Mouse (Mus musculus): ENCODE measurements around the gene Lin52. TPM values are rescaled to one million over a fixed set of nuclear protein-coding genes. Genes with fewer than 3 reads are reported as not detected.

The Lin52 gene
- polyA plus RNA-seq, 1 experiment = 3.6 TPM

DNA sequence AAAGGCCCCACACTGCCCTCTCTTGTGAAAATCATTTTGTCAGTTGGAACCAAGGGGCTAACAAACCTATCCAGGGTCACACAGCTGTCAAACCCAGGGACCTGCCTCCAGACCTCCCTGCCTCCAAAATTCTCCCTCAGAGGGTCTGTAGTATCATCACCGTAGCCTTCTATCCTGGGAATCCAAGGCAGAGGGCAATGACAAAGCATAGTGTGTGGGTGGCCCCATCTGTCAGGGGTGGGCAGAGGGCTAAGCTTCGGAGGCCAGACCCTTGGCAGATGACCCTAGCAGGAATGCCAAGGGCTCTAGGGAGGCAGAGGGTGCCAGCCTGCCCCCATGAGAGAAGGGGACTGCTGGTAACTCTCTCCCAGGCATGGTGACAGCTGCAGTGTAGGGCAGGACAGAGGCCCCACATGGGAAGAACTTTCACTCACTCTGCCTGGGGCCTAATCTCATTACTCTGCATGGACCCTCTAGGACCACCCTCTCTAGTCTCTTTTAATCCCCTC is 95.4 kb downstream of the Lin52 start:
- Histone ChIP-seq H3ac (ENCODE audit: control insufficient read depth, insufficient read length) (no peak overlapping the region), H3K27me3 (ENCODE audit: control insufficient read depth, insufficient read depth, insufficient read length) (peaks cover 5% of the 10 kb centered on the region), H3K4me3 (no peak overlapping the region), H3K79me2 (ENCODE audit: control insufficient read depth, insufficient read depth) (no peaks in the 10 kb centered on the region), H3K36me3 (ENCODE audit: control insufficient read depth, insufficient read depth) (no peaks in the 10 kb centered on the region), H3K4me2 (ENCODE audit: low read depth) (no peak overlapping the region)
- TF ChIP-seq MYOD1 (IDR thresholded peaks at IDR 0.05; ENCODE audit: control insufficient read depth in 1 of 3, insufficient read length in 2 of 3, low read depth in 2 of 3) = peak in 1 of 3 experiments; percentile 19
- no peak for TF ChIP-seq USF1 (IDR thresholded peaks at IDR 0.05; ENCODE audit: low read depth)
- no peak for TF ChIP-seq MAX (IDR thresholded peaks at IDR 0.05; ENCODE audit: low read depth)
- TF ChIP-seq POLR2A (IDR thresholded peaks at IDR 0.05; ENCODE audit: insufficient read length, low read depth) = no peak

DNA sequence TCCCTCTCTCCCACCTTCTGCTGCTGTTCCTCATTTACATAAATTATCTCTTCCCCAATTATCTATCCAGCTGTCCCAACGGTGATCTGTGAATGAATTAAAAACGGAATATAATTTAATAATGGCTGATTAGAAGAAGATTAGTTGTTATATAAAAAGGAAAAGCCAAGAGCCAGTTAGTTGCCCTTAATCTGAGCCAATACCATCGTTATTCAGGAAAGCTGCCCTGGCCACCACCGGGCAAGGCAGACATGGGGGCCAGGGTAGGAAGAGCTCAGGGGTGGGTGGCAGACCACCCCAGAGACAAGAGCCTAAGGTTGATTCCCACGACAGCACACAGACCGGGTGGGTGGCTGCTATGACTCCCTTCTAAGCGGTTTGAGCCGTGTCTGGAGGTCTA is 97.0 kb downstream of the Lin52 start:
- no peak overlapping the region for H3K4me3 ChIP-seq
- H3K27me3 ChIP-seq (ENCODE audit: control insufficient read depth, insufficient read depth, insufficient read length) = peaks cover 17% of the 10 kb centered on the region
- TF ChIP-seq MYOD1 (IDR thresholded peaks at IDR 0.05; ENCODE audit: control insufficient read depth in 1 of 3, insufficient read length in 2 of 3, low read depth in 2 of 3) (no peak), SRF (IDR thresholded peaks at IDR 0.05; ENCODE audit: control insufficient read depth, insufficient read length, low read depth) (no peak), TCF3 (IDR thresholded peaks at IDR 0.05; ENCODE audit: insufficient read length, low read depth) (no peak), MAX (IDR thresholded peaks at IDR 0.05; ENCODE audit: low read depth) (no peak), CEBPB (IDR thresholded peaks at IDR 0.05; ENCODE audit: insufficient read depth, poor library complexity, severe bottlenecking) (no peak), USF1 (IDR thresholded peaks at IDR 0.05; ENCODE audit: low read depth) (no peak), TCF12 (IDR thresholded peaks at IDR 0.05; ENCODE audit: insufficient read depth, poor library complexity, severe bottlenecking) (no peak), E2F4 (IDR thresholded peaks at IDR 0.05; ENCODE audit: insufficient read depth) (no peak), POLR2AphosphoS2 (IDR thresholded peaks at IDR 0.05; ENCODE audit: insufficient read length, low read depth) (no peak), MYOG (IDR thresholded peaks at IDR 0.05; ENCODE audit: control insufficient read depth in 1 of 3, insufficient read depth in 1 of 3, insufficient read length in 2 of 3, low read depth in 2 of 3) (no peak), REST (IDR thresholded peaks at IDR 0.05; ENCODE audit: insufficient read depth, insufficient read length) (no peak)
- H3K79me2 ChIP-seq (ENCODE audit: control insufficient read depth, insufficient read depth) = no peaks in the 10 kb centered on the region
- no peaks in the 10 kb centered on the region for H3K36me3 ChIP-seq (ENCODE audit: control insufficient read depth, insufficient read depth)
- no peak overlapping the region for H3K4me2 ChIP-seq (ENCODE audit: low read depth)
- no peak overlapping the region for H3ac ChIP-seq (ENCODE audit: control insufficient read depth, insufficient read length)

DNA sequence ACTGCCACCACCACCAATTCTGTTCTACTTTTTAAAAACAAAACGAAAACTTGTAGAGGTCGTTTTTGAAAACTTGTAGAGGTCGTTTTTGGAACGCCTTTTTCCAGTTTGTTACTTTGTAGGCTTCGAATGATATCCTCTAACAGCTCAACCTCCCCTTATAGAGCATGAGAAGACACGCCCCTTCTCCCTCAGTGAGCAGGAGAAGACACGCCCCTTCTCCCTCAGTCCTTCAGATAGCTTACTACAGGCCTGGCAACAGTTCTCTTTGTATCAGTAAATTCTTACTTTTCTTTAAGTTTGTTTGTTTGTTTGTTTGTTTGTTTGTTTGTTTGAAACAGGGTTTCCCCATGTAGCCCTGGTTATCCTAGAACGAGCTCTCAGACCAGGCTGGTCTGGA is 104.0 kb downstream of the Lin52 start:
- no peaks in the 10 kb centered on the region for H3K36me3 ChIP-seq (ENCODE audit: control insufficient read depth, insufficient read depth)
- H3K79me2 ChIP-seq (ENCODE audit: control insufficient read depth, insufficient read depth) = no peaks in the 10 kb centered on the region
- TF ChIP-seq USF1 (IDR thresholded peaks at IDR 0.05; ENCODE audit: low read depth) (no peak), POLR2A (IDR thresholded peaks at IDR 0.05; ENCODE audit: insufficient read length, low read depth) (no peak), MYOD1 (IDR thresholded peaks at IDR 0.05; ENCODE audit: control insufficient read depth in 1 of 3, insufficient read length in 2 of 3, low read depth in 2 of 3) (no peak), MAX (IDR thresholded peaks at IDR 0.05; ENCODE audit: low read depth) (no peak), CEBPB (IDR thresholded peaks at IDR 0.05; ENCODE audit: insufficient read depth, poor library complexity, severe bottlenecking) (no peak), REST (IDR thresholded peaks at IDR 0.05; ENCODE audit: insufficient read depth, insufficient read length) (no peak), MYOG (IDR thresholded peaks at IDR 0.05; ENCODE audit: control insufficient read depth in 1 of 3, insufficient read depth in 1 of 3, insufficient read length in 2 of 3, low read depth in 2 of 3) (no peak), SRF (IDR thresholded peaks at IDR 0.05; ENCODE audit: control insufficient read depth, insufficient read length, low read depth) (no peak), POLR2AphosphoS2 (IDR thresholded peaks at IDR 0.05; ENCODE audit: insufficient read length, low read depth) (no peak), TCF12 (IDR thresholded peaks at IDR 0.05; ENCODE audit: insufficient read depth, poor library complexity, severe bottlenecking) (no peak), E2F4 (IDR thresholded peaks at IDR 0.05; ENCODE audit: insufficient read depth) (no peak), TCF3 (IDR thresholded peaks at IDR 0.05; ENCODE audit: insufficient read length, low read depth) (no peak)
- no peak overlapping the region for H3K4me2 ChIP-seq (ENCODE audit: low read depth)
- H3K4me3 ChIP-seq = no peak overlapping the region
- no peak overlapping the region for H3ac ChIP-seq (ENCODE audit: control insufficient read depth, insufficient read length)
- H3K27me3 ChIP-seq (ENCODE audit: control insufficient read depth, insufficient read depth, insufficient read length) = peaks cover 34% of the 10 kb centered on the region

DNA sequence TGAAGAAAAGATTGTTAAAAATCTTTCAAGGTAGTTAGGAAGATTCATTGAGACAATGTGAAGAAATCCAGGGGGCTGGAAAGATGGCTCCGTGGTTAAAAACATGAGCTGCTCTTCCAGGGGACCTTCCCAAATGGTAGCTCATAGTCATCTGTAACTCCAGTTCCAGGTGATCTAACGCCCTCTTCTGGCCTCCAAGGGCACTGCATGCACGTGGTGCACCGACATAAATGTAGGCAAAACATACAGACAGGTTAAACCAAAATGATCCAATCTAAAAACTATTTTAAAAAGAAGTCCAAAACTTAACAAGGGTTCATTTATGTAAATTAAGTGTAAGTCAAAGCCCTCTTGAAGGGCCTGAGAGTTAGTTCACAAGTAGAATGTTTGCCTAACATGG is 111.3 kb downstream of the Lin52 start:
- Histone ChIP-seq H3K79me2 (ENCODE audit: control insufficient read depth, insufficient read depth) (no peaks in the 10 kb centered on the region), H3K4me3 (no peak overlapping the region), H3K36me3 (ENCODE audit: control insufficient read depth, insufficient read depth) (no peaks in the 10 kb centered on the region), H3K27me3 (ENCODE audit: control insufficient read depth, insufficient read depth, insufficient read length) (peaks cover 52% of the 10 kb centered on the region), H3ac (ENCODE audit: control insufficient read depth, insufficient read length) (no peak overlapping the region), H3K4me2 (ENCODE audit: low read depth) (no peak overlapping the region)
- TF ChIP-seq POLR2A (IDR thresholded peaks at IDR 0.05; ENCODE audit: insufficient read length, low read depth) (no peak), TCF12 (IDR thresholded peaks at IDR 0.05; ENCODE audit: insufficient read depth, poor library complexity, severe bottlenecking) (no peak), SRF (IDR thresholded peaks at IDR 0.05; ENCODE audit: control insufficient read depth, insufficient read length, low read depth) (no peak), E2F4 (IDR thresholded peaks at IDR 0.05; ENCODE audit: insufficient read depth) (no peak), TCF3 (IDR thresholded peaks at IDR 0.05; ENCODE audit: insufficient read length, low read depth) (no peak), MYOD1 (IDR thresholded peaks at IDR 0.05; ENCODE audit: control insufficient read depth in 1 of 3, insufficient read length in 2 of 3, low read depth in 2 of 3) (no peak), POLR2AphosphoS2 (IDR thresholded peaks at IDR 0.05; ENCODE audit: insufficient read length, low read depth) (no peak), MAX (IDR thresholded peaks at IDR 0.05; ENCODE audit: low read depth) (no peak), CEBPB (IDR thresholded peaks at IDR 0.05; ENCODE audit: insufficient read depth, poor library complexity, severe bottlenecking) (no peak), REST (IDR thresholded peaks at IDR 0.05; ENCODE audit: insufficient read depth, insufficient read length) (no peak), USF1 (IDR thresholded peaks at IDR 0.05; ENCODE audit: low read depth) (no peak), MYOG (IDR thresholded peaks at IDR 0.05; ENCODE audit: control insufficient read depth in 1 of 3, insufficient read depth in 1 of 3, insufficient read length in 2 of 3, low read depth in 2 of 3) (no peak)

DNA sequence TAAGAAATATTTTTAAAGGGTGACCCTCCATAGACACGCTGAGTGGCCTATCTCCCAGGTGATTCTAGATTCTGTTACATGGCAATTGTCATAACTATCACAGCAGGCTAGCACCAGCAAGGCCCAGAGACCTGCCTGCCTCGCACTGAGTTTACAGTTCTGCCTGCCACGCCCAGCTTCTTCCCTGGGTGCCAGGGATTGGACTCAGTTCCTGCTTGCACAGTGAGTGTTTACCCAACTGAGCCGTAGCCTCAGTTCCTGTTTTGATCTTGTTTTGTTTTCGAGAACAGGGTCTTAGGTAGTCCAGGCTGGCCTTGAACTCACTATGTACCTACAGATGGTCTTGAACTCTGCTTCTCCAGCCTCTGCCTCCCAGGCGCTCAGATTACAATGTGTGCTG is 116.4 kb downstream of the Lin52 start:
- TF ChIP-seq MAX (IDR thresholded peaks at IDR 0.05; ENCODE audit: low read depth) (no peak), E2F4 (IDR thresholded peaks at IDR 0.05; ENCODE audit: insufficient read depth) (no peak), MYOD1 (IDR thresholded peaks at IDR 0.05; ENCODE audit: control insufficient read depth in 1 of 3, insufficient read length in 2 of 3, low read depth in 2 of 3) (no peak), CEBPB (IDR thresholded peaks at IDR 0.05; ENCODE audit: insufficient read depth, poor library complexity, severe bottlenecking) (no peak), REST (IDR thresholded peaks at IDR 0.05; ENCODE audit: insufficient read depth, insufficient read length) (no peak), USF1 (IDR thresholded peaks at IDR 0.05; ENCODE audit: low read depth) (no peak), SRF (IDR thresholded peaks at IDR 0.05; ENCODE audit: control insufficient read depth, insufficient read length, low read depth) (no peak), POLR2A (IDR thresholded peaks at IDR 0.05; ENCODE audit: insufficient read length, low read depth) (no peak), MYOG (IDR thresholded peaks at IDR 0.05; ENCODE audit: control insufficient read depth in 1 of 3, insufficient read depth in 1 of 3, insufficient read length in 2 of 3, low read depth in 2 of 3) (no peak), POLR2AphosphoS2 (IDR thresholded peaks at IDR 0.05; ENCODE audit: insufficient read length, low read depth) (no peak), TCF12 (IDR thresholded peaks at IDR 0.05; ENCODE audit: insufficient read depth, poor library complexity, severe bottlenecking) (no peak), TCF3 (IDR thresholded peaks at IDR 0.05; ENCODE audit: insufficient read length, low read depth) (no peak)
- no peaks in the 10 kb centered on the region for H3K36me3 ChIP-seq (ENCODE audit: control insufficient read depth, insufficient read depth)
- no peaks in the 10 kb centered on the region for H3K79me2 ChIP-seq (ENCODE audit: control insufficient read depth, insufficient read depth)
- H3K27me3 ChIP-seq (ENCODE audit: control insufficient read depth, insufficient read depth, insufficient read length) = peaks cover 75% of the 10 kb centered on the region
- H3ac ChIP-seq (ENCODE audit: control insufficient read depth, insufficient read length) = no peak overlapping the region
- no peak overlapping the region for H3K4me2 ChIP-seq (ENCODE audit: low read depth)
- H3K4me3 ChIP-seq = no peak overlapping the region

All from myocyte (in vitro differentiated cells).